Mouse (Mus musculus) kidney, adult 2 months (tissue): ENCODE results near the gene Jade3.

Experiments used
- CTCF ChIP-seq: fragments of 200-500 bp; conservative IDR thresholded peaks from 2 replicates; pipeline ENCODE4 v1.5.1; 2011; ENCODE audit warnings: low read depth, mild to moderate bottlenecking, control low read depth, low read length, moderate library complexity, mixed read lengths; ENCODE audit not compliant: insufficient read depth, insufficient read length
- POLR2A ChIP-seq: fragments of 200-500 bp; IDR thresholded peaks from one replicate; pipeline ENCODE4 v1.6.1; 2011; ENCODE audit warnings: low read depth, low read length, control low read depth

- TF ChIP-seq POLR2A (no peak), CTCF (no peak)
These were observed 138.5 kb downstream of the Jade3 start for GRCm38 (mm10) chrX:20563941-20564340.
